Mouse (Mus musculus): ENCODE data around the gene Serpinb6a. TPM values are rescaled to one million over a fixed set of nuclear protein-coding genes. Genes with fewer than 3 reads are reported as not detected.

Serpinb6a gene
- 4.1 and 6.3 TPM in 2 replicates for polyA plus RNA-seq (2012; ENCODE audit: low replicate concordance)

DNA sequence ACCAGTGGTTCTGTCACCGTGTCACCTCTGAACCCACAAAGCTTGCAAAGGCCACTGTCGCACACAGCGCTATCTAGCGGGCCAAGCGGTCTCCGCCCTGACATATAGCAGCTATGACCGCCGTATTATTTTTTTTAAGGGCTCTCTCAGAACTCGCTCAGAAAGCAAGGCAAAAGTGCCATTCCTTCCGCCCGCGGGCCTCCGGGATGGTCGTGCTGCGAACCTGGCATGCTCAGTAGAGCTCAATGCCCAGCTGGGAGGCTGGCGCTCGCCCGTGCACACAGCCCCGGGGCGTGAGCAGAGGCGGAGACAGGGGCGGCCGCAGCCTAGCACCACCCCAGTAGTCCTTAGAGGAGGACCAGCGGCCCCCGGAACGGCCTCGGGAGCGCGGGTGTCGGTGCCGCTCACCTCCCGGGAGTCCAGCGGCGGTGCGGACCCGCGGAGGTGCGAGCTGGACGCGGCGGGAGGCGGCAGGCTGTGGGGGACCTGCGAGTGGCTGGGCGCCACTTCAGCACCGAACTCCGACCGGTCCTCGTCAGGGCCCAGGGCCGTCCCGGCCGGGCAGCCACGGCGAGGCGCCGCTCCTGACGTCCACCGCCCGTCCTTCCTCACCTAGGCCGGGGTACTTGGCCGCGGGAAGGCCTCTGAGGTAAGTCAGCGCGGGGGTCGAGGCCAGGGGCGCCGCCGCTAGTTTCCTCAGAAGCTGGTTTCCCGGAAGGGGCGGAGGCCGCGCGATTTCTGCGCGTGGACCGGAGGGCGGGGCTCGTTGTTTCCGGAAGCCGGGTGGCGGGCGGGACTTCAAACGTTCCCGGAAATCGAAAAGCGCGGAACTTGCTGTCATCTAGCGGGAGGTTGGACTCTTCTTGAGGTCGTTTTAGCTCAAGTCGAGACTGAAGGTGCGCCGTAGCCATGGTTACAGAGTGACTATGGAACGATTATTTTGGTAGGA lies at the start of gene Serpinb6a, which contains the start of gene Ripk1:
Gene Serpinb6a (minus strand): TSS at position 737 of the 949 bp plus-strand sequence.
Gene Ripk1 (plus strand): TSS at position 306 of the 949 bp plus-strand sequence.

DNA sequence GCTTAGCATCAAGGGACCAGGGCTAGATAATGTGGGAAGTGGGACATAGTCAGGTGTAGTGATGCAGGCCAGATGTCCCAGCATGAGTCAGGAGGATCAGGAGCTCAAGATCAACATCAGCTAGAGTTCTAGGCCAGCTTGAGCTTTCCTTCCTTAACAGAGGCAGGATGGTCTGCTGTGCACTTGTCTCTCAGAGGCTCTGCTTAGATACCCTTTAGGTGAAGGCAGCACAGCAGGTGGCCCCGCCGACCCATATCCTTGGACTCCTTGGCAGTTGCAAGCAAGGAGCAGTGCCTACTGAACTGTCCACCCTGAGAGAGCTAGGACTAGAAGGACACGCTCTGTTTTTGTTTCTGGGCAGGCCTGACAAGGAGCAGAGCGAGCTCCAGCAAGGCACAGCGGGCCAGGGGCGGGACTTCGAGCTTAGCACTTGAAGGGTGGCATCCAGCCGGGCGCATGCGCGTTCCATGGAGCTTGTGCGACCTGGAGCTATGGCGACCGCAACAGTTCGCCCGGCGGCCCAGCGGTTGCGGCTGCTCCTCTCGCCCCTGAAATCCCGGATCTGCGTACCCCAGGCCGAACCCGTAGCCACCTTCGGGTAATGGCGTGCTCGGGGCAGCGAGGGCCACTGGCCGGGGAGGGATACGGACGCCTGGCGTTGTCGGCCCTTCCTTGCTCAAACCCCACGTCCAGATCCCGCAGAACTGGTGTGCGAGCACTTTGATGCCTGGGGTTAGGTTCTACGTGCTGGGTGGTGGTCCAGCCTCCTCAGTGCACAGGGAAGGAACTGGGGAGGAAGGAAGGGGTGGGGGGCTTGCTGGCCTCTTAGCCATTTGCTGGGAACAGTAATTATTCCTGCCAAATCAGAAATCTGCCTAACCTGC lies 34.8 kb upstream of the Serpinb6a start, which contains the start of gene Bphl:
Gene Bphl (plus strand): TSS at position 426 of the 884 bp plus-strand sequence.

DNA sequence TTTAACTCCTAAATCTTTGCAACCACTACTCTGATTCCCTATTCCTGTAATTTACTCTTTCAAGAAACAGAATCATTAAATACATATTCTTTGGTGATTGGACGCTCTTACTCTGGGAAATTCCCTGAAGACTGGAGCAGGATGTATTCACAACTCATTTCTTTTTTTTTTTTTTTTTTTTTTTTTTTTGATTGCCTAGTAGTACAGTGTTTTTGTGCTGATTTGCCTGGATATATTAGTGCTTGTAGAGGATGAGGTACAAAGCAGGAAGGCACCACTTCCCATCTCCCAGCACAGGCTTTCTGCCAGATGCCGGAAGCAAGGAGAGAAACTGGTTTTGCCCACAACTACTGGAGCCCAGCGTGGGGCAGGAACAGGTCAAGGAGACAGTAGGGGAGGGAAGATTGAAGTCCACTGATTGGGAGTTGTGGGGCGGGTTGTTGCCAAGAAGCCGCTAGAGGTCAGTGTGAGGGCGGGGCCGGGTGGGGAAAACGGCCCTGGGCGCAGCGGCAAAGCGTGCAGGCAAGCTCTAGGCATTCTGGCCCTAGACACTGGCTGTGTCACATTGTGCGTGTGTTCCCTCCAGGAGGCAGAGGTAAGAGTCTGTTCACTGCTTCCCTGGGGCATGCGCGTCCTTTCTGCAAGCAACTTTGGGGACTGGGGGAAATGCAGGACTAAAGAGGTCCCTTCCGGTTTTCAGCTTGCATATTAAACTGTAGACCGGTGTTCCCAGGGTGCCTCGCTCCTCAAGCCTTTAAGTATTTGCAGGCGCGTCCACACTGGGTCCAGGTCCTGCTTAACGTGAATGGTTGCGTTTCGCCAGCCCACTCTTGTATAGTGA lies 38.2 kb downstream of the Serpinb6a start, which contains the start of gene Nqo2:
Gene Nqo2 (plus strand): TSS at position 482 of the 841 bp plus-strand sequence.

DNA sequence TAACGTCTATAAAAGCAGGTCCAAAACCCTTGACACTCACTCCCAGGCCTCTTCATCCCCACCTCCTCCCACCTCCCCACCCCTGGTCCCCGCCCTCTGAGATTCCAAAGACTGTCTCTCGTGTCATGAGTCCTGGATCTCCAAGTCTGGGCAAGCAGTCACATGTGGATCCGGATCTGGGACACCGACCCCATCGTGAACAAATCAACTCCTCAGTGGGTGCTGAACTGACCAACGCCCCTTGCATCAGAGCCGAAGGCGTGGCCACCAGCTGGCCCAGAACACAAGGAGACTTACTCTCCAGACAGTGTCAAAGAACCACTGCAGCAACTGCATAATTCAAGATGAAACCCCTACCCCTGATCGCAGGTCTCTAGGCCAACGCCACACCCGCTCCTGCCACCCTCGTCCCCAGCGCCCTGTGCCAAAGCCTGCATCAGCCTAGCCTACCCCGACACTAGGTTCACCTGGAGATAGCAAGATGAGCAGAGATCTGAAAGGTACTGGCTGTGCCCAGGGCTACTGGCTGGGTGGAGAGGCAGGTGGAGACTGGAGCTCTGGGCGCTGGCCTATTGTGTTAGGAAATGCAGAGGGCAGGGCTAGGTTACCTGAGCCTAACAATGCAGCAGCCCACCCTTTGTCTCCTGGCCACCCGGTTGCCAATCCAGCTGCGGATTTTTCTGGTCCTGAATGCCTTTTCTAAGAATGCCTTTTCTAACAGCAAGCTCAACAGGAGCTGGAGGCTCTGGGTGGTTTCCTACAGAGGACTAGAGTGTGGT lies 97.2 kb downstream of the Serpinb6a start, which contains the start of gene Serpinb6c:
Gene Serpinb6c (minus strand): TSS at position 533 of the 779 bp plus-strand sequence.

Other genes starting within 250 kb of the Serpinb6a start
- not detected in 2 replicates for gene Serpinb6e, start 159.4 kb downstream of the Serpinb6a start, polyA plus RNA-seq (2012; ENCODE audit: low replicate concordance)
- not detected in 2 replicates for gene Serpinb6c, start 97.1 kb downstream of the Serpinb6a start, polyA plus RNA-seq (2012; ENCODE audit: low replicate concordance)
- gene Nqo2, start 38.1 kb downstream of the Serpinb6a start, polyA plus RNA-seq (2012; ENCODE audit: low replicate concordance): 0.66 and 0.92 TPM in 2 replicates
- gene Ripk1, start 431 bp downstream of the Serpinb6a start, polyA plus RNA-seq (2012; ENCODE audit: low replicate concordance): 9.0 and 9.6 TPM in 2 replicates
- 6.6 and 8.3 TPM in 2 replicates for gene Bphl, start 34.8 kb upstream of the Serpinb6a start, polyA plus RNA-seq (2012; ENCODE audit: low replicate concordance)
- 6.7 and 56.4 TPM in 2 replicates for gene Tubb2a, start 75.2 kb upstream of the Serpinb6a start, polyA plus RNA-seq (2012; ENCODE audit: low replicate concordance)
- 1.1 and 2.6 TPM in 2 replicates for gene Tubb2b, start 127.7 kb upstream of the Serpinb6a start, polyA plus RNA-seq (2012; ENCODE audit: low replicate concordance)
- 33.0 and 74.8 TPM in 2 replicates for gene Psmg4, start 160.2 kb upstream of the Serpinb6a start, polyA plus RNA-seq (2012; ENCODE audit: low replicate concordance)